17 mouse cellular contexts compared by ENCODE assay signal in the genomic region with DNA sequence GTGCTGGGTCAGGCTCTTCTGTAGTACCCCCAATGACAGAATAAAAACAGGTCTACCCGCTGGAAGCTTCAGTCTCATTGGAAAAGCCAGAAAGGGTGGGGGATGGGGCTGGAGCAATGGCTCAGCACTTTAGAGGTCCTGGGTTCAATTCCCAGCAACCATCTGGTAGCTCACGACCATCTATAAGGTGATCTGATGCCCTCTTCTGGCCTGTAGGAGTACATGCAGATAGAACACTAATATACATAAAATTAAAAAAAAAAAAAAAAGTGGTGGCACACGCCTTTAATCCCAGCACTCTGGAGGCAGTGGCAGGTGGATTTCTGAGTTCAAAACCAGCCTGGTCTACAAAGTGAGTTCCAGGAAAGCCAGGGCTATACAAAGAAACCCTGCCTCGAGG. TPM values are rescaled to one million over a fixed set of nuclear protein-coding genes. Genes with fewer than 3 reads are reported as not detected.
DNase-seq lines count a peak whose midpoint lies in the region; ATAC-seq and TF ChIP-seq lines count a peak whose summit lies in the region.
"Had no signal": no experiment of that assay in that cellular context is flagged by ENCODE, and none has a peak within 500 bp of the region (broad histone marks: within the 10 kb centered on the region; RNA-seq: fewer than 3 reads in every experiment).

No protein-coding gene starts in this region.

- H3K27ac ChIP-seq in intestine, postnatal 0 days (ENCODE audit: low read depth, low read length) = no peak overlapping the region
- H3K27ac ChIP-seq in intestine, embryonic 15.5 days = no peak overlapping the region
- no peak overlapping the region for H3K27ac ChIP-seq in lung, postnatal 0 days (ENCODE audit: low read length)
- H3K27ac ChIP-seq in ES-E14 (ENCODE audit: insufficient read depth, low read depth, low read length, poor library complexity, severe bottlenecking) = no peak overlapping the region
- H3K27ac ChIP-seq in small intestine, adult 2 months (ENCODE audit: insufficient read depth, low read depth, low read length) = no peak overlapping the region
- H3K27ac ChIP-seq: heart, embryonic 10.5 days; liver, embryonic 15.5 days; neural tube, embryonic 15.5 days had no signal

- H3K36me3 ChIP-seq in intestine, postnatal 0 days (ENCODE audit: control insufficient read depth, insufficient read depth) = 0 out of 2 replicates have a peak, but pooled peaks cover 4% of the 10 kb centered on the region
- H3K36me3 ChIP-seq in intestine, embryonic 15.5 days = 0 out of 2 replicates have a peak, but pooled peaks cover 5% of the 10 kb centered on the region
- no peaks in the 10 kb centered on the region; the same call in 1 of the 2 replicates for H3K36me3 ChIP-seq in lung, postnatal 0 days (ENCODE audit: insufficient read depth, low read length)
- no peaks in the 10 kb centered on the region for H3K36me3 ChIP-seq in ES-E14 (ENCODE audit: control insufficient read depth, insufficient read depth, low read length, poor library complexity, severe bottlenecking)
- no peaks in the 10 kb centered on the region for H3K36me3 ChIP-seq in small intestine, adult 2 months (ENCODE audit: control insufficient read depth, insufficient read depth, low read length)
- H3K36me3 ChIP-seq: liver, embryonic 15.5 days; neural tube, embryonic 15.5 days had no signal

- no peaks in the 10 kb centered on the region for H3K9me3 ChIP-seq in intestine, postnatal 0 days (ENCODE audit: control insufficient read depth)
- H3K9me3 ChIP-seq in intestine, embryonic 15.5 days = no peaks in the 10 kb centered on the region
- no peaks in the 10 kb centered on the region for H3K9me3 ChIP-seq in lung, postnatal 0 days (ENCODE audit: low read length)
- no peaks in the 10 kb centered on the region for H3K9me3 ChIP-seq in ES-E14 (ENCODE audit: control insufficient read depth, insufficient read depth, low read depth, low read length)
- H3K9me3 ChIP-seq: heart, embryonic 10.5 days; liver, embryonic 15.5 days; megakaryocyte, embryonic 14.5 days; neural tube, embryonic 15.5 days had no signal

- WGBS in intestine, postnatal 0 days = 84% methylated on average over 4 of the region's 4 CpGs
- 82% methylated on average over 4 of the region's 4 CpGs for WGBS in intestine, embryonic 15.5 days
- WGBS in lung, postnatal 0 days = 74% methylated on average over 4 of the region's 4 CpGs
- WGBS in small intestine, adult 2 months = 64% methylated on average over 4 of the region's 4 CpGs

- no peak for TF ChIP-seq POLR2A in small intestine, adult 2 months (IDR thresholded peaks at IDR 0.05; ENCODE audit: low read depth, low read length)

- no peak for TF ChIP-seq EP300 in lung, postnatal 0 days (IDR thresholded peaks at IDR 0.05)

- in situ Hi-C loops in ES-E14 (cut with MboI; ENCODE audit: low sequenced_read_pairs in 2 of 2, unreplicated experiment in 2 of 2) = no loop called here

- H3K9ac ChIP-seq in intestine, postnatal 0 days (ENCODE audit: low read depth, low read length) = no peak overlapping the region
- H3K9ac ChIP-seq in intestine, embryonic 15.5 days = no peak overlapping the region
- no peak overlapping the region for H3K9ac ChIP-seq in lung, postnatal 0 days (replicated peaks; ENCODE audit: low read depth)
- no peak overlapping the region for H3K9ac ChIP-seq in ES-E14 (ENCODE audit: insufficient read depth, low read depth, low read length, poor library complexity, severe bottlenecking)
- H3K9ac ChIP-seq: liver, embryonic 15.5 days; neural tube, embryonic 15.5 days had no signal

- DNase-seq in lung, postnatal 0 days (ENCODE audit: low spot score) = no peak
- no peak for DNase-seq in lung, postnatal 10 days
- no peak for DNase-seq in ES-E14 (ENCODE audit: low read depth, low spot score)
- no peak for DNase-seq in right cerebral cortex, postnatal 25 days
- DNase-seq in cerebellum, postnatal 36 days = no peak
- DNase-seq: cerebellum, adult 2 months; kidney, adult 9 months; retina, postnatal 1 day had no signal

- no peak overlapping the region for H3K4me2 ChIP-seq in intestine, postnatal 0 days (replicated peaks; ENCODE audit: low read depth)
- no peak overlapping the region for H3K4me2 ChIP-seq in intestine, embryonic 15.5 days (replicated peaks)
- no peak overlapping the region for H3K4me2 ChIP-seq in lung, postnatal 0 days (replicated peaks; ENCODE audit: low read depth, low read length)
- H3K4me2 ChIP-seq: liver, embryonic 15.5 days; neural tube, embryonic 15.5 days had no signal

- ATAC-seq in intestine, postnatal 0 days = no peak
- ATAC-seq in intestine, embryonic 15.5 days = no peak
- no peak for ATAC-seq in lung, postnatal 0 days
- ATAC-seq: forebrain, embryonic 14.5 days had no signal

- no peak overlapping the region for H3K4me3 ChIP-seq in intestine, postnatal 0 days (ENCODE audit: low read depth, low read length)
- H3K4me3 ChIP-seq in intestine, embryonic 15.5 days (replicated peaks) = no peak overlapping the region
- no peak overlapping the region for H3K4me3 ChIP-seq in lung, postnatal 0 days (ENCODE audit: low read depth, low read length)
- H3K4me3 ChIP-seq in ES-E14 (ENCODE audit: insufficient read depth in 1 of 2, low read depth in 1 of 2, low read length in 2 of 2, poor library complexity in 1 of 2, severe bottlenecking in 1 of 2) = peak overlapping the region in 1 of 2 experiments; percentile 31; a peak in 1 of 4 replicates
- no peak overlapping the region for H3K4me3 ChIP-seq in small intestine, adult 2 months (ENCODE audit: low read depth, low read length)
- H3K4me3 ChIP-seq: heart, embryonic 10.5 days; liver, embryonic 15.5 days; megakaryocyte, embryonic 14.5 days; neural tube, embryonic 15.5 days had no signal

- H3K4me1 ChIP-seq in intestine, postnatal 0 days (replicated peaks; ENCODE audit: control insufficient read depth, insufficient read depth, low read length) = peaks cover 5% of the 10 kb centered on the region; the same call in 1 of the 2 replicates
- H3K4me1 ChIP-seq in intestine, embryonic 15.5 days (replicated peaks) = peaks cover 33% of the 10 kb centered on the region
- peaks cover 3% of the 10 kb centered on the region for H3K4me1 ChIP-seq in lung, postnatal 0 days (ENCODE audit: insufficient read depth, low read depth, low read length)
- peaks cover 0 to 39% of the 10 kb centered on the region in 2 experiments; a peak in 3 of 4 replicates for H3K4me1 ChIP-seq in ES-E14 (ENCODE audit: control insufficient read depth in 2 of 2, insufficient read depth in 2 of 2, low read length in 2 of 2, poor library complexity in 1 of 2)
- H3K4me1 ChIP-seq in small intestine, adult 2 months (ENCODE audit: control insufficient read depth, insufficient read depth, insufficient read length, low read length) = peaks cover 30% of the 10 kb centered on the region

- H3K27me3 ChIP-seq in intestine, postnatal 0 days (replicated peaks; ENCODE audit: control insufficient read depth, insufficient read depth, low read length) = no peaks in the 10 kb centered on the region
- H3K27me3 ChIP-seq in intestine, embryonic 15.5 days (replicated peaks) = no peaks in the 10 kb centered on the region
- no peaks in the 10 kb centered on the region for H3K27me3 ChIP-seq in lung, postnatal 0 days (replicated peaks; ENCODE audit: insufficient read depth, low read length)
- H3K27me3 ChIP-seq in small intestine, adult 2 months (ENCODE audit: control insufficient read depth, insufficient read depth, low read length) = no peaks in the 10 kb centered on the region
- H3K27me3 ChIP-seq: liver, embryonic 15.5 days; neural tube, embryonic 15.5 days had no signal

- peak; percentile 57 for TF ChIP-seq CTCF in intestine, postnatal 0 days (IDR thresholded peaks at IDR 0.05; ENCODE audit: low read depth)
- TF ChIP-seq CTCF in lung, postnatal 0 days (IDR thresholded peaks at IDR 0.05) = peak; percentile 50
- TF ChIP-seq CTCF in small intestine, adult 2 months (IDR thresholded peaks at IDR 0.05; ENCODE audit: extremely low read depth, insufficient read length, insufficient replicate concordance, low read depth, low read length) = peak; percentile 31; the same call in 1 of the 2 replicates

TF ChIP-seq in ES-E14, 5 proteins besides CTCF, POLR2A, EP300 and RAD21 (continues in another document):
- TF ChIP-seq ZNF384 (IDR thresholded peaks at IDR 0.05; ENCODE audit: low read depth, low read length) (peak; percentile 97), CHD2 (IDR thresholded peaks at IDR 0.05; ENCODE audit: low read depth, low read length) (no peak)

RNA-seq across cellular contexts. Expression of a gene that starts 5.1 kb away (rescaled TPM):
- polyA plus RNA-seq in intestine, postnatal 0 days (2015; fragmentation: Nextera tagmentation; extraction: Ambion mirVana) = 5.7 and 5.8 TPM in 2 replicates
- 14.4 and 17.1 TPM in 2 replicates for polyA plus RNA-seq in intestine, embryonic 15.5 days (2015; fragmentation: Nextera tagmentation; extraction: Ambion mirVana)
- 11.7 and 14.4 TPM in 2 replicates for polyA plus RNA-seq in lung, postnatal 0 days (2015; fragmentation: Nextera tagmentation; extraction: Ambion mirVana)
- total RNA-seq in ES-E14 (2012; rRNA removed) = 15.3 and 25.4 TPM in 2 replicates
- 5.0 and 6.6 TPM in 2 replicates for polyA plus RNA-seq in small intestine, adult 2 months (2012; rRNA removed)

RNA-seq across cellular contexts. Expression of a gene that starts 5.2 kb away (rescaled TPM):
- 14.1 and 16.1 TPM in 2 replicates for polyA plus RNA-seq in intestine, postnatal 0 days (2015; fragmentation: Nextera tagmentation; extraction: Ambion mirVana)
- 39.1 and 39.8 TPM in 2 replicates for polyA plus RNA-seq in intestine, embryonic 15.5 days (2015; fragmentation: Nextera tagmentation; extraction: Ambion mirVana)
- 18.2 and 20.0 TPM in 2 replicates for polyA plus RNA-seq in lung, postnatal 0 days (2015; fragmentation: Nextera tagmentation; extraction: Ambion mirVana)
- 75.6 and 78.6 TPM in 2 replicates for total RNA-seq in ES-E14 (2012; rRNA removed)
- polyA plus RNA-seq in small intestine, adult 2 months (2012; rRNA removed) = 15.0 and 15.3 TPM in 2 replicates

RNA-seq across cellular contexts. Expression of a gene that starts 5.9 kb away (rescaled TPM):
- 30.8 and 30.9 TPM in 2 replicates for polyA plus RNA-seq in intestine, postnatal 0 days (2015; fragmentation: Nextera tagmentation; extraction: Ambion mirVana)
- 74.7 and 77.2 TPM in 2 replicates for polyA plus RNA-seq in intestine, embryonic 15.5 days (2015; fragmentation: Nextera tagmentation; extraction: Ambion mirVana)
- polyA plus RNA-seq in lung, postnatal 0 days (2015; fragmentation: Nextera tagmentation; extraction: Ambion mirVana) = 33.0 and 33.9 TPM in 2 replicates
- total RNA-seq in ES-E14 (2012; rRNA removed) = 74.4 and 78.2 TPM in 2 replicates
- polyA plus RNA-seq in small intestine, adult 2 months (2012; rRNA removed) = 50.3 and 99.5 TPM in 2 replicates

RNA-seq across cellular contexts. Expression of a gene that starts 12.1 kb away (rescaled TPM):
- polyA plus RNA-seq in intestine, postnatal 0 days (2015; fragmentation: Nextera tagmentation; extraction: Ambion mirVana) = 762 and 768 TPM in 2 replicates
- polyA plus RNA-seq in intestine, embryonic 15.5 days (2015; fragmentation: Nextera tagmentation; extraction: Ambion mirVana) = 1,310 and 1,463 TPM in 2 replicates
- 991 and 1,079 TPM in 2 replicates for polyA plus RNA-seq in lung, postnatal 0 days (2015; fragmentation: Nextera tagmentation; extraction: Ambion mirVana)
- total RNA-seq in ES-E14 (2012; rRNA removed) = 2,611 and 2,664 TPM in 2 replicates
- polyA plus RNA-seq in small intestine, adult 2 months (2012; rRNA removed) = 31.9 and 66.4 TPM in 2 replicates

RNA-seq across cellular contexts. Expression of a gene that starts 16.9 kb away (rescaled TPM):
- 33.9 and 35.4 TPM in 2 replicates for polyA plus RNA-seq in intestine, postnatal 0 days (2015; fragmentation: Nextera tagmentation; extraction: Ambion mirVana)
- polyA plus RNA-seq in intestine, embryonic 15.5 days (2015; fragmentation: Nextera tagmentation; extraction: Ambion mirVana) = 87.9 and 91.4 TPM in 2 replicates
- polyA plus RNA-seq in lung, postnatal 0 days (2015; fragmentation: Nextera tagmentation; extraction: Ambion mirVana) = 103 and 104 TPM in 2 replicates
- 33.8 and 36.1 TPM in 2 replicates for total RNA-seq in ES-E14 (2012; rRNA removed)
- polyA plus RNA-seq in small intestine, adult 2 months (2012; rRNA removed) = 12.2 and 13.0 TPM in 2 replicates
- total RNA-seq: monocyte, adult 5-6 weeks had no signal
